17 mouse cellular contexts compared by ENCODE assay signal in genomic region chr6:103558037-103558893, GRCm38 (mm10). TPM values are rescaled to one million over a fixed set of nuclear protein-coding genes. Genes with fewer than 3 reads are reported as not detected.
DNase-seq lines count a peak whose midpoint lies in the region; ATAC-seq lines count a peak whose summit lies in the region.
"Had no signal": no experiment of that assay in that cellular context is flagged by ENCODE, and none has a peak within 500 bp of the region (broad histone marks: within the 10 kb centered on the region; RNA-seq: fewer than 3 reads in every experiment).

No protein-coding gene starts in this region.

- no peaks in the 10 kb centered on the region for H3K9me3 ChIP-seq in midbrain, embryonic 13.5 days
- no peaks in the 10 kb centered on the region for H3K9me3 ChIP-seq in midbrain, embryonic 11.5 days (ENCODE audit: control insufficient read depth, low read length)
- no peaks in the 10 kb centered on the region for H3K9me3 ChIP-seq in hindbrain, embryonic 14.5 days (ENCODE audit: control insufficient read depth, low read length)
- no peaks in the 10 kb centered on the region for H3K9me3 ChIP-seq in neural tube, embryonic 14.5 days (ENCODE audit: control insufficient read depth, low read length)
- H3K9me3 ChIP-seq: heart, embryonic 12.5 days; limb, embryonic 12.5 days had no signal

- no peaks in the 10 kb centered on the region for H3K27me3 ChIP-seq in midbrain, embryonic 13.5 days
- H3K27me3 ChIP-seq in midbrain, embryonic 11.5 days (ENCODE audit: control insufficient read depth, insufficient read depth, low read length), result no peaks in the 10 kb centered on the region
- H3K27me3 ChIP-seq in hindbrain, embryonic 14.5 days (ENCODE audit: control insufficient read depth, insufficient read depth, low read length), result no peaks in the 10 kb centered on the region
- no peaks in the 10 kb centered on the region for H3K27me3 ChIP-seq in neural tube, embryonic 14.5 days (ENCODE audit: control insufficient read depth, insufficient read depth, low read length)
- H3K27me3 ChIP-seq: heart, embryonic 12.5 days; limb, embryonic 12.5 days had no signal

- no peaks in the 10 kb centered on the region for H3K36me3 ChIP-seq in midbrain, embryonic 13.5 days
- no peaks in the 10 kb centered on the region for H3K36me3 ChIP-seq in midbrain, embryonic 11.5 days (ENCODE audit: control insufficient read depth, insufficient read depth, low read length)
- H3K36me3 ChIP-seq in hindbrain, embryonic 14.5 days (replicated peaks; ENCODE audit: control insufficient read depth, insufficient read depth), result no peaks in the 10 kb centered on the region
- H3K36me3 ChIP-seq in neural tube, embryonic 14.5 days (ENCODE audit: control insufficient read depth, insufficient read depth, low read length), result no peaks in the 10 kb centered on the region
- H3K36me3 ChIP-seq: heart, embryonic 12.5 days; limb, embryonic 12.5 days had no signal

- no peak overlapping the region for H3K4me2 ChIP-seq in midbrain, embryonic 13.5 days (replicated peaks)
- no peak overlapping the region for H3K4me2 ChIP-seq in midbrain, embryonic 11.5 days
- peak overlapping the region; percentile 9; the same call in 1 of the 2 replicates for H3K4me2 ChIP-seq in hindbrain, embryonic 14.5 days (replicated peaks)
- no peak overlapping the region for H3K4me2 ChIP-seq in neural tube, embryonic 14.5 days (ENCODE audit: low read depth, low read length)
- H3K4me2 ChIP-seq: heart, embryonic 12.5 days; limb, embryonic 12.5 days had no signal

- peak; percentile 63 for ATAC-seq in midbrain, embryonic 13.5 days
- no peak for ATAC-seq in midbrain, embryonic 11.5 days (ENCODE audit: low FRiP score)
- peak; percentile 52; the same call in 1 of the 2 replicates for ATAC-seq in hindbrain, embryonic 14.5 days (ENCODE audit: low FRiP score)
- ATAC-seq in neural tube, embryonic 14.5 days (ENCODE audit: low read depth), result peak; percentile 64; the same call in 1 of the 2 replicates
- ATAC-seq: lung, postnatal 0 days had no signal

- H3K27ac ChIP-seq in midbrain, embryonic 13.5 days, result peak overlapping the region; percentile 73
- H3K27ac ChIP-seq in midbrain, embryonic 11.5 days (ENCODE audit: low read depth, low read length), result no peak overlapping the region
- peak overlapping the region; percentile 69 for H3K27ac ChIP-seq in hindbrain, embryonic 14.5 days
- H3K27ac ChIP-seq in neural tube, embryonic 14.5 days (ENCODE audit: low read depth, low read length), result peak overlapping the region; percentile 64
- H3K27ac ChIP-seq: limb, embryonic 12.5 days; liver, embryonic 14.5 days had no signal

- DNase-seq in cerebellum, postnatal 10 days, result peak; percentile 22 to 28
- no peak for DNase-seq in cerebellum, postnatal 36 days
- DNase-seq in midbrain, embryonic 11.5 days (ENCODE audit: low spot score, missing footprints), result no peak
- DNase-seq in hindbrain, embryonic 14.5 days (ENCODE audit: low spot score), result no peak
- no peak for DNase-seq in embryo, embryonic 10 days (ENCODE audit: low spot score)
- DNase-seq in heart, adult 8-10 months (ENCODE audit: low spot score), result no peak
- DNase-seq: B cell, adult 2 months; embryo, embryonic 11 days; kidney, adult 2 months; kidney, postnatal 4 days; thymus, adult 2 months had no signal

- WGBS in midbrain, embryonic 13.5 days, result 34% methylated on average over 5 of the region's 5 CpGs
- 63% methylated on average over 5 of the region's 5 CpGs for WGBS in midbrain, embryonic 11.5 days
- WGBS in hindbrain, embryonic 14.5 days, result 25% methylated on average over 5 of the region's 5 CpGs
- 27% methylated on average over 5 of the region's 5 CpGs for WGBS in neural tube, embryonic 14.5 days

- no peak overlapping the region for H3K4me3 ChIP-seq in midbrain, embryonic 13.5 days (replicated peaks)
- no peak overlapping the region for H3K4me3 ChIP-seq in midbrain, embryonic 11.5 days (ENCODE audit: low read depth, low read length)
- H3K4me3 ChIP-seq in hindbrain, embryonic 14.5 days (replicated peaks; ENCODE audit: low read length), result no peak overlapping the region
- H3K4me3 ChIP-seq in neural tube, embryonic 14.5 days (ENCODE audit: low read depth, low read length), result no peak overlapping the region
- H3K4me3 ChIP-seq: heart, embryonic 12.5 days; limb, embryonic 12.5 days had no signal

- peaks cover 43% of the 10 kb centered on the region for H3K4me1 ChIP-seq in midbrain, embryonic 13.5 days (replicated peaks)
- no peaks in the 10 kb centered on the region for H3K4me1 ChIP-seq in midbrain, embryonic 11.5 days (ENCODE audit: control insufficient read depth, insufficient read depth, low read length)
- peaks cover 41% of the 10 kb centered on the region for H3K4me1 ChIP-seq in hindbrain, embryonic 14.5 days (replicated peaks; ENCODE audit: control insufficient read depth, insufficient read depth, low read length)
- peaks cover 23% of the 10 kb centered on the region; the same call in 1 of the 2 replicates for H3K4me1 ChIP-seq in neural tube, embryonic 14.5 days (ENCODE audit: control insufficient read depth, insufficient read depth, low read length)

- H3K9ac ChIP-seq in midbrain, embryonic 13.5 days (replicated peaks), result no peak overlapping the region
- no peak overlapping the region for H3K9ac ChIP-seq in midbrain, embryonic 11.5 days (ENCODE audit: low read length)
- no peak overlapping the region for H3K9ac ChIP-seq in hindbrain, embryonic 14.5 days
- H3K9ac ChIP-seq in neural tube, embryonic 14.5 days (replicated peaks; ENCODE audit: low read depth, low read length), result no peak overlapping the region
- H3K9ac ChIP-seq: heart, embryonic 12.5 days; limb, embryonic 12.5 days; liver, embryonic 14.5 days had no signal

RNA-seq across cellular contexts. Expression of gene Chl1, which starts 47.9 kb away (rescaled TPM):
- 74.8 and 90.2 TPM in 2 replicates for polyA plus RNA-seq in midbrain, embryonic 13.5 days (2015; fragmentation: Nextera tagmentation; extraction: Ambion mirVana)
- 7.1 and 8.3 TPM in 2 replicates for polyA plus RNA-seq in midbrain, embryonic 11.5 days (2014; fragmentation: Nextera tagmentation; extraction: Ambion mirVana)
- polyA plus RNA-seq in hindbrain, embryonic 14.5 days (2014; fragmentation: Nextera tagmentation; extraction: Ambion mirVana), result 137 and 150 TPM in 2 replicates
- 93.7 and 130 TPM in 2 replicates for polyA plus RNA-seq in neural tube, embryonic 14.5 days (2014; fragmentation: Nextera tagmentation; extraction: Ambion mirVana)
- 1 to 10 TPM in 3 of 4 experiments, under 1 TPM in 1; 0.78 to 1.5 (median 1.3) TPM for total RNA-seq in heart, adult 8-10 months (2022)
- polyA plus RNA-seq: heart, embryonic 12.5 days had no signal

Comparison
In these comparisons a context has a peak if more than half of its experiments do, and no peak if none do; other contexts are left out.
1. DNase-seq: peak in cerebellum, postnatal 10 days (2 of 2); none in cerebellum, postnatal 36 days (0 of 2), midbrain, embryonic 11.5 days (single experiment), hindbrain, embryonic 14.5 days (single experiment), embryo, embryonic 10 days (single experiment) and heart, adult 8-10 months (single experiment).